8 mouse cellular contexts compared by ENCODE assay signal in genomic region chr10:17947175-17947906, GRCm38 (mm10). TPM values are rescaled to one million over a fixed set of nuclear protein-coding genes. Genes with fewer than 3 reads are reported as not detected.
DNase-seq lines count a peak whose midpoint lies in the region; ATAC-seq and TF ChIP-seq lines count a peak whose summit lies in the region.

No protein-coding gene starts in this region.

- H3K4me1 ChIP-seq in erythroblast, embryonic 14.5 days (ENCODE audit: control insufficient read depth) = peaks cover 24% of the 10 kb centered on the region
- H3K4me1 ChIP-seq in heart, embryonic 13.5 days = peaks cover 24% of the 10 kb centered on the region
- H3K4me1 ChIP-seq in kidney, postnatal 0 days (replicated peaks; ENCODE audit: insufficient read depth, low read length) = peaks cover 7% of the 10 kb centered on the region
- H3K4me1 ChIP-seq in liver, embryonic 13.5 days (replicated peaks) = peaks cover 31% of the 10 kb centered on the region

- peak overlapping the region; percentile 86 for H3K4me3 ChIP-seq in erythroblast, embryonic 14.5 days (replicated peaks)
- H3K4me3 ChIP-seq in heart, embryonic 13.5 days = peak overlapping the region; percentile 74
- peak overlapping the region; percentile 93 for H3K4me3 ChIP-seq in kidney, postnatal 0 days (replicated peaks; ENCODE audit: low read depth, low read length)
- H3K4me3 ChIP-seq in liver, embryonic 13.5 days (replicated peaks) = peak overlapping the region; percentile 89

- peak overlapping the region; percentile 97 for H3K9ac ChIP-seq in heart, embryonic 13.5 days
- peak overlapping the region; percentile 97 for H3K9ac ChIP-seq in kidney, postnatal 0 days (ENCODE audit: low read depth, low read length)
- peak overlapping the region; percentile 90 for H3K9ac ChIP-seq in liver, embryonic 13.5 days

- H3K9me3 ChIP-seq in erythroblast, embryonic 14.5 days (ENCODE audit: control insufficient read depth, low read length) = no peaks in the 10 kb centered on the region
- H3K9me3 ChIP-seq in heart, embryonic 13.5 days = no peaks in the 10 kb centered on the region
- H3K9me3 ChIP-seq in kidney, postnatal 0 days (replicated peaks; ENCODE audit: low read length) = no peaks in the 10 kb centered on the region
- H3K9me3 ChIP-seq in liver, embryonic 13.5 days (replicated peaks) = no peaks in the 10 kb centered on the region

- peak overlapping the region; percentile 89 for H3K27ac ChIP-seq in heart, embryonic 13.5 days (replicated peaks)
- H3K27ac ChIP-seq in kidney, postnatal 0 days = peak overlapping the region; percentile 96
- H3K27ac ChIP-seq in liver, embryonic 13.5 days = peak overlapping the region; percentile 82

- peak; percentile 88 for DNase-seq in CD4-positive, CD25-positive, alpha-beta regulatory T cell, adult 2 months (ENCODE audit: low read depth, low spot score)
- DNase-seq in brain, embryonic 14.5 days (ENCODE audit: low read depth) = peak; percentile 59
- DNase-seq in kidney, postnatal 0 days (ENCODE audit: low spot score) = peak; percentile 49
- DNase-seq in liver, embryonic 13.5 days = peak; percentile 35
- DNase-seq in naive thymus-derived CD4-positive, alpha-beta T cell, adult 2 months (ENCODE audit: low read depth) = peak; percentile 85
- DNase-seq in spleen, postnatal 4 days (ENCODE audit: low spot score in 2 of 2) = peak; percentile 70 to 87

- peak overlapping the region; percentile 75 for H3K4me2 ChIP-seq in heart, embryonic 13.5 days
- peak overlapping the region; percentile 72 for H3K4me2 ChIP-seq in kidney, postnatal 0 days (ENCODE audit: low read length)
- peak overlapping the region; percentile 88 for H3K4me2 ChIP-seq in liver, embryonic 13.5 days

- 0 out of 2 replicates have a peak, but pooled peaks have one; percentile 20 for TF ChIP-seq POLR2A in brain, embryonic 14.5 days (IDR thresholded peaks at IDR 0.05; ENCODE audit: borderline replicate concordance, extremely low read depth, insufficient read depth, insufficient read length, poor library complexity, severe bottlenecking)

- peak; percentile 58 for ATAC-seq in heart, embryonic 13.5 days (ENCODE audit: extremely low read depth, insufficient number of reproducible peaks, low FRiP score, low TSS enrichment)
- peak; percentile 52 for ATAC-seq in kidney, postnatal 0 days (replicated peaks; ENCODE audit: low FRiP score, low read depth)
- peak; percentile 58 for ATAC-seq in liver, embryonic 13.5 days (ENCODE audit: low read depth)

- WGBS in heart, embryonic 13.5 days = 2% methylated on average over 88 of the region's 110 CpGs
- WGBS in kidney, postnatal 0 days = 0% methylated on average over 50 of the region's 110 CpGs
- WGBS in liver, embryonic 13.5 days (ENCODE audit: insufficient replicate concordance) = under 1% methylated on average over 76 of the region's 110 CpGs

- 0 out of 2 replicates have a peak, but pooled peaks cover 2% of the 10 kb centered on the region for H3K27me3 ChIP-seq in erythroblast, embryonic 14.5 days (ENCODE audit: control insufficient read depth)
- no peaks in the 10 kb centered on the region for H3K27me3 ChIP-seq in heart, embryonic 13.5 days (replicated peaks)
- no peaks in the 10 kb centered on the region for H3K27me3 ChIP-seq in kidney, postnatal 0 days (ENCODE audit: insufficient read depth, low read length)
- no peaks in the 10 kb centered on the region for H3K27me3 ChIP-seq in liver, embryonic 13.5 days

- H3K36me3 ChIP-seq in erythroblast, embryonic 14.5 days (ENCODE audit: control insufficient read depth) = peaks cover 13% of the 10 kb centered on the region
- H3K36me3 ChIP-seq in heart, embryonic 13.5 days = peaks cover 3% of the 10 kb centered on the region; the same call in 1 of the 2 replicates
- H3K36me3 ChIP-seq in kidney, postnatal 0 days (ENCODE audit: insufficient read depth, low read length) = no peaks in the 10 kb centered on the region
- H3K36me3 ChIP-seq in liver, embryonic 13.5 days = no peaks in the 10 kb centered on the region

- TF ChIP-seq CTCF in brain, embryonic 14.5 days (IDR thresholded peaks at IDR 0.05; ENCODE audit: borderline replicate concordance, extremely low read depth, insufficient read depth, insufficient read length) = no peak
- no peak for TF ChIP-seq CTCF in kidney, postnatal 0 days (IDR thresholded peaks at IDR 0.05; ENCODE audit: low read depth)

RNA-seq across cellular contexts. Expression of gene Heca, which starts 0.5 kb away (rescaled TPM):
- 20.2 and 21.8 TPM in 2 replicates for polyA plus RNA-seq in brain, embryonic 14.5 days (2012; rRNA removed)
- polyA plus RNA-seq in erythroblast, embryonic 14.5 days (2012) = 0.58 and 0.67 TPM in 2 replicates
- 3.5 and 3.7 TPM in 2 replicates for polyA plus RNA-seq in heart, embryonic 13.5 days (2015; fragmentation: Nextera tagmentation; extraction: Ambion mirVana)
- 4.2 and 5.0 TPM in 2 replicates for polyA plus RNA-seq in kidney, postnatal 0 days (2015; fragmentation: Nextera tagmentation; extraction: Ambion mirVana)
- 2.3 and 2.4 TPM in 2 replicates for polyA plus RNA-seq in liver, embryonic 13.5 days (2015; fragmentation: Nextera tagmentation; extraction: Ambion mirVana)

Comparison
In these comparisons a context has a peak if more than half of its experiments do, and no peak if none do; other contexts are left out.
1. Peak in every context shown above with its lines: DNase-seq, ATAC-seq, H3K4me3 ChIP-seq and H3K27ac ChIP-seq.
2. DNase-seq: peak in every context shown above with its lines; median percentile 88 in CD4-positive, CD25-positive, alpha-beta regulatory T cell, adult 2 months; 85 in naive thymus-derived CD4-positive, alpha-beta T cell, adult 2 months; 78 in spleen, postnatal 4 days; 59 in brain, embryonic 14.5 days; 49 in kidney, postnatal 0 days; 35 in liver, embryonic 13.5 days.